Mouse (Mus musculus) testis, postnatal 14 days (tissue): ENCODE measurements around the gene Wasf3.

Experiments
- DNase-seq: peaks from one replicate; pipeline ENCODE4 v3.0.0; 2021; ENCODE audit warnings: low spot score

Wasf3 gene

GRCm38 (mm10) chr5:146384935-146385591 is at the start of gene Wasf3:
Gene Wasf3 (plus strand): TSS chr5:146384985.
- peak; percentile 93 for DNase-seq

- DNase-seq = no peak
Observed at GRCm38 (mm10) chr5:146338064-146338463, 46.7 kb upstream of the Wasf3 start.

DNA sequence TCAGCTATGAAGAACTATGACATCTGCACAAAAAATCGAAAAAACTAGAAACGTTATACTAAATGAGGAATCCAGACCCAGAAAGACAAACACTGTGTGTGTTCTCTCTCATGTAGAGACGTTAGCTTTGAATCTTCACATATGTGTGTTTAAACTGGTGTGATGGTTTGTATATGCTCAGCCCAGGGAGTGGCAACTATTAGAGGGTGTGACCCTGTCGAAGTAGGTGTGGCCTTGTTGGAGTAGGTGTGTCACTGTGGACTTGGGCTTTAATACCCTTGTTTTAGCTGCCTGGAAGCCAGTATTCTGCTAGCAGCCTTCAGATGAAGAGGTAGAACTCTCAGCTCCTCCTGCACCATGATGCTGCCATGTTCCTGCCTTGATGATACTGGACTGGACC is 44.7 kb upstream of the Wasf3 start:
- no peak for DNase-seq

DNA sequence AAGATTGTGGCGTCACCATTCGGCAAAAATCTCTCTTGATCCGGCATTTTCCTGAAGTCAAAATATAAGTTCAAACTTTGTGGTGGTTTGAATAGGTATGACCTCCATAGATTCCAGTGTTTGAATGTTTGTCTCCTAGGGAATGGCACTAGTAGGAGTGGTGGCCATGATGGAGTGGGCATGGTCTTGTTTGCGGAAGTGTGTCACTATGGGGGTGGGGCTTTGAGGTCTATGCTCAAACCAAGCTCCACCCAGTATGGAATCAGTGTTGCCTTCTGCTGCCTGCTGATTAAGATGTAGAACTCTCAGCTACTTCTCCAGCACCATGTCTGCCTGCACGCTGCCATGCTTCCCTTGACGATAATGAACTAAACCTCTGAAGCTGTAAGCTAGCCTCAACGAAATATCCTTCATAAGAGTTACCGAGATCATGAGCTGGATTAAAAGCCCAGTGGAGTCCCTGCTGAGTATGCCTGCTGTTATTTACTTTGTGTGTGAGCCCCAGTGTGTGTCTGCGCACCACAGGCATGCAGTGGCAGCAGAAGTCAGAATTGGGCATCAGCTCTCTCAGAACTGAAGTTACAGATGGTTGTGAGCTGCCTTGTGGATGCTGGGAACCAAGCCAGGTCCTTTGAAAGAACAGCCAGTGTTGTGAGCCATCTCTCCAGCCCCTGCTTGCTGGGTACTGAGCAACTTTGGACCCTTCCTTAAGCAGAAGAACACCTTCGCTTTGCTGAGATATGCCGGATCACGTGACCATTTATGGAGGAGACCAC is 39.7 kb upstream of the Wasf3 start:
- DNase-seq = no peak

DNA sequence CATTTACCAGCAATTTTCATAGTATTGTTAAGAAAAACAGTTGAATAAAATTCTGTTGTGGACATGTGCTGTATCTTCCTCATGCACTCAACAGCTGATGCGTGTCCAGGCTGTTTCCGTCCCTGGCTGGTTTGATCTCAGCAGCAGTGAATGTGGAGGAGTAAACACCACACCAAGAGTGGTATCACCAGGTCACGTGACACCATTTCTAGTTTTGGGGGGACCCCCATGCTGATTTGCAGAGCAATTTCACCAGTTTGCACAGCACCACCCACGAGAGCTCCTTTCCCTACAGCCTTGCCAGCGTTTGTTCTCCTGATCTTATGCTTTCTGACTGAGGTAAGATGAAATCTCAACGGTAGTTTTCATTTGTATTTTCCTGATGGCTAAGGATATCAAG is 37.7 kb upstream of the Wasf3 start:
- DNase-seq = no peak

DNA sequence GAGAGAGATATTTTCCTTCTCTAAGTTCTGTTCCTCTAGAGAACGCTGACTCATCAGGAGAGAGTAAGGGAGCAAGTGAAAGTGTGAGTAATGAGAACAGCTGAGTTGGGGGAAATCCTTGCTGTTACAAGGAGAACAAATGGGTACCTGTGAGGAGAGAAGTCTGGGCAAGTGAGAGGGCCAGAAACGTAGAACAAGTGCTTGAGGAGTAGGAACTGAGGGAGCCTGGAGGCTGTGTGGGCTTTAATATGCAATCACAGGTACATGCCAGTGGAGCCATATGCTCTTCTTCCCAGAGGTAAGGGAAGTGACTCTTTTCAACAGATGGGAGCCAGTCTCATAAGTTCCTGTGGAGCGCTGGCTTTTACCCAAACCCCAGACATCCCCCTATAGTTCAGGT is 35.6 kb upstream of the Wasf3 start:
- DNase-seq = no peak

DNA sequence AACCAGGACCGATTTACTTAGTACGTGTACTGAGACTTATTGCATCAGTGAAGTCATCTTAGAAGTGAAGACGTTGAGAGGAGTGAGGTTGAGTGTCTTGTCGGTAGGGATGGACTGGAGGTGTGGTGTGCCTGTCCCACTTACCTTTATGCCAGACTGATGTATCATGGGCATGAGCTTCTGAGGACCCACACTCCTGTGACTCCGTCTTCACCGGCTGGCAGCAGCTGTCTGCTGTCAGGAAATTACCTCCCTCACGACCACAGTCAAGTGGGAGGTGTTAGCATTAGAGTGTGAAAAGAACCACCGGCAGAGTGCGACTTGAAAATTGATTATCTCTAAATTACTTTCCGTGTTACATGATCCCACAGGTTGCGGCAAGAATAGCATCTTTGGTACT is 34.0 kb upstream of the Wasf3 start:
- no peak for DNase-seq

- DNase-seq = no peak
Observed at GRCm38 (mm10) chr5:146352006-146352405, 32.8 kb upstream of the Wasf3 start.

DNA sequence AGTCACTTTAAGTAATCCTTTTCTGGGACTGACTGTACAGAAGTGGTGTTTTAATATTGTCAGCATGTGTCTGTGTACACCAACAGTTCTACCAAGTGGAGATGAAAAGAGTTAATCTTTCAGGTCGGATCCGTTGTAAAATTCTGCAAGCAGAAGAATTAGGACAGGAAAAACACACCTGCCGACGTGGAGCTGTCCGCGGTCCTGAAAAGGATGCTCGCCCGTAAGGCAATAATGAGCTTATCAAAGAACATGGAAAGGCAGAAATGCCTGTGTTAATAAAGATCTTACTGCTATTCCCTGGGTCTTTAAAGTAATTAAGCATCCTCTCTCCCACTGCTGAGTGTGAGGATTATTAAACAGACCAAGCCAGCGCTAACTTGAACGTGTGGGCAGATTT is 24.4 kb upstream of the Wasf3 start:
- no peak for DNase-seq

GRCm38 (mm10) chr5:146362711-146363110 is 22.1 kb upstream of the Wasf3 start:
- DNase-seq = no peak

- no peak for DNase-seq
Observed at GRCm38 (mm10) chr5:146368356-146368755, 16.4 kb upstream of the Wasf3 start.

GRCm38 (mm10) chr5:146368971-146369370 is 15.8 kb upstream of the Wasf3 start:
- DNase-seq = no peak

GRCm38 (mm10) chr5:146370794-146371193 is 14.0 kb upstream of the Wasf3 start:
- DNase-seq = no peak

DNA sequence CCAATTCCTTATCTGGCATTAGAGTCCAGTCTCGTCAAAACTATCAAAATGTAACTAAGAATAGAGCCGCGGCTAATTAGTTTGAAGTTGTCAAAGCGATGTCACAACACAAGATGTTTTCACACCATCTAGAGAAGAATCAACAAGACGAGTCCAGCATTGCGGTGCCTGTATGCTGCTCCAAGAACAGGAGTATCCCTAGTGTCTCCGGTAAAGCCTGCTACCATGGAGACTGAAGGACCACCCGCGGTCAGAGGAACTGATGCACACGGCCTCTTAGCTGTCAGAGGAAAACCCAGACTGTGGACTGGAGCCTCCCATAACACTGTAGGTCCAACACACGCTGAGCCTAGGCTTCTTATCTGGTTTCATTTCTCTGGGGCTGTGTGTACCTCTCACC is 11.5 kb upstream of the Wasf3 start:
- DNase-seq = no peak

- DNase-seq = no peak
Observed at GRCm38 (mm10) chr5:146376601-146377000, 8.2 kb upstream of the Wasf3 start.

GRCm38 (mm10) chr5:146380041-146380440 is 4.7 kb upstream of the Wasf3 start:
- no peak for DNase-seq

DNA sequence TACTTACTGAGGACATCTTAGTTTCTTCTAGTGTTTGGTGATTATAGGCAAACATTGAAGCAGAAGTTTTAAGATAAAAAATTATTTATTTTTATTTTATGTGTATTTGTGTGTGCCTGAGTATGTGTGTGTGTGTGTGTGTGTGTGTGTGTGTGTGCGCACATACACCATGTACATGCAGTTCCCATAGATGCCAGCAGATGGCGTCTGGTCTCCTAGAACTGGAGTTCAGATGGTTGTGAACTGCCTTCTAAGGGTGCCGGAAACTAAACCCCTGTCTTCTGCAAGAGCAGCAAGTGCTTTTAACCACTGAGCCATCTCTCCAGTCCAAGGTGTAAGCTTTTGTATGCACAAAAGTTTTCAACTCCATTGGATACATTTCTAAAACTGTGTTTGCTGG is 2.5 kb upstream of the Wasf3 start:
- DNase-seq = no peak

GRCm38 (mm10) chr5:146383401-146383800 is 1.4 kb upstream of the Wasf3 start:
- DNase-seq = no peak

DNA sequence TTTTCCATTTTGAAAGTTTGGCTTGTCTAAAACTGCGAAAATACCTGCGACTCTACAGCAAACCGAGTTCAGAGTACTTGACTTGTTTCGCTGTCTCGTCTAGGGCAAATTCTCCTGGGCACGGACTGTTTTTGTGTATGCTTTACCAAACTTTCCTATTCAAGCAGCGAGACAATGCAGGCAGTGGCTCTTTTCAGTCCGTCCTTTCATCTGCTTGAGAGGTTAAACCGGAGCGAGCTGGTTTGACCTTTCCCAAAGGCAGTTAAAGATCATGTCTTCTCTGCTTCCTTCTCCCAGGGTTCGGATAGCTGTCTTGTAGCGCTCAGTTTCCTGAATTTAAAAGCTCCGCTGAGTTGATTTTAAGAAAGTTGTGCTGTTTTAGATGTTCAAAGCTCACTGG is 1.2 kb downstream of the Wasf3 start:
- no peak for DNase-seq

DNA sequence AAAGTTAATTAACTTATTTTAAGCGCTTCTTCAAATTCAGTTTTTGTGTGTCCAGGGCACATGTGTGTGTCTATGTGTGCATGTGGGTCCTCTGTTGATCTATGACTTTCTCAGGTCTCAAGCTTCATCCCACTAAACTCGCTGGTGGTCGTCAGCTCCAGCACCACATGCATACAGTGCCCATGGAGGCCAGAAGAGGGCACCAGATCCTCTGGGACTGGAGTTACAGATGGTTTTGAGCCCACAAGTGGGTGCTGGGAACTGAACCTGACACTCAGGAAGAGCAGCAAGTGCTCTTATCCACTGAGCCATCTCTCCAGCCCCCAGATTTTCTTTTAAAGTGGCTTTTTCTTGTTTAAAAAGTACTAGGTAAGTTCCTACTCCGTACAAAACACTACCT is 2.1 kb downstream of the Wasf3 start:
- no peak for DNase-seq

- DNase-seq = no peak
Observed at GRCm38 (mm10) chr5:146394563-146394962, 9.8 kb downstream of the Wasf3 start.

DNA sequence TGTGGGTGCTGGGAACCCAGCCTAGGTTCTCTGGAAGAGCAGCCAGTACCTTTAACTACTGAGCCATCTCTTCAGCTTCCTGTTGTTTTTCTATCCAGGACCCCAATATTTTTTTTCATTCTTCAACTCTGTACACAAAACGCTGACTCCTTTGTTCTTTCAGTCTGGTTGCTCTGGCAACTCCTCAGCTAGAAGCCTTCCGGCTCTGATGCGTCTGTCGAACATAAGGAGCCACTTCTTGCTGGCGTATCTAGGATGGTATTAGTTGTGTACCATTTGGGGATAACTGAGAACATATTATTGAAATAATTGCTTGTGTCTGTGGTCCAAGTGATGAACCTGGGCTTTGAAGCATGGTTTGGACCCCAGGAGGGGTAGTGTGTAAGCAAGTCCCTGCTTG is 12.5 kb downstream of the Wasf3 start:
- no peak for DNase-seq

DNA sequence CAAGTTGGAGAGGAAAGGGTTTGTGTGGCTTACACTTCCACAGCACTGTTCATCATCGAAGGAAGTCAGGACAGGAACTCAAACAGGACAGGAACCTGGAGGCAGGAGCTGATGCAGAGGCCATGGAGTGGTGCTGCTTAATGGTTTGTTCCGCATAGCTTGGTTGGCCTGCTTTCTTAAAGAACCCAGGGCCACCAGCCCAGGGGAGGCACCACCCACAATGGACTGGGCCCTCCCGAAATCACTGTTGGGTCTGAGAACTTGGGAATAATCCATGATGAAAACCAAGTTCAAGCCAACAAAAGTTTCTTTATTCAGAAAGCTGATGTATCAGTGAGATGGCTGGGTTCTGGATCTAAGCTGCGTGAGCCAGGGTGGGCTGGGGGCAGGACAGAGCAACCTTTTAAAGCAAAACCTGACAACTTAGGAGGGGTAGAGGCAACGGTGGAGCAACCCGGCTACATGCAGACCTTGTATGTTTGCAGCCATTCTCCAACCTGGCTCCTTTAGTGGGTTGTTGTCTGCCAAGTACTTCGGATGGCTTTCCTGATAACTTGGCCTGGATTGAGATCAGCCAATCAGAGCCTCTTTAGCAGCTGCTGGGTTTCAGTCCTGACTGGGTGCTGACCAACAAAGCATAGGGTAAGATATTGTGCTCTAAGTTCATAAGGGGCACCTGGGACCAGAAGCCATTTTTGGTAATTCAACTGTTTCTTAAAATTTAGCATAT is 13.8 kb downstream of the Wasf3 start:
- no peak for DNase-seq
